Mouse (Mus musculus): Measurements from ENCODE around the gene Pip4k2b.

Gene Pip4k2b

DNA sequence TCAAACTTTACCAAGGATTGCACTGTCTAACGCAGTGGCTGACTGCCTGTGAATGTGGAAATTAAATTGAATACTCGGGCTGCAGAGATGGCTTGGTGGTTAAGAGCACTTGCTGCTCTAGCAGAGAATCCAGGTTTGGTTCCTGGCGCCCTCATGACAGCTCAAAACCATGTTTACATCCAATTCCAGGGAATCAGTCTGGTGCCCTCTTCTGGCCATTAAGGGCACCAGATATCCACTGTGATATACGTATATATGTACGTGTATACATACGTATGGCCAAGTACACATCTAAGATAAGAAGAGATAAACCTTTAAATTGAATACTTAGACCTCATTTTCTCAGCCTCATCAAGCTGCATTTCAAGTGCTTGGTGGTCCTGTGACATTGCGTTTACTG lies 78.3 kb downstream of the Pip4k2b start:
- peak; percentile 55 for DNase-seq (ENCODE audit: low read depth)

DNA sequence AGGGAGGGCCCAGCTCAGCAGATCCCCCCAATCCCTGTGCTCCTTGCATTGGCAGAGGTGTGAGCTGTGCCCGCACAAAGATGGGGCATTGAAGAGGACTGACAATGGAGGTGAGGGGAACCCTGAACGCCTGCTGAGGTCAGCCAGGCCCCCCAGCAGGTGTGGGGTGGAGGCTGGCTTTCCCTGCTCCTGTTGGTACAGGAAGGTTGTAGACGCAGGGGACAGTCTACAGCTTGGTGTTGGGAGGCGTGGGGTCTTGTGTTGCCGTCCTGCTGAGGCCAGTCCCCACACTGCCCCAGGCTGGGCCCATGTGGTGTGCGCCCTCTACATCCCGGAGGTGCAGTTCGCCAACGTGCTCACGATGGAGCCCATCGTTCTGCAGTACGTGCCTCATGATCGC lies 79.1 kb downstream of the Pip4k2b start:
- DNase-seq (ENCODE audit: low read depth) = no peak

All from induced T-regulatory cell, adult 2 months (primary cell).